Mouse (Mus musculus) ovary, postnatal 36 days (tissue): ENCODE results near the gene Ppp1r13l.

ENCODE experiments used
- DNase-seq: peaks from one replicate; pipeline ENCODE4 v3.0.0; 2022; ENCODE audit warnings: low spot score, mixed read lengths

Ppp1r13l gene

GRCm38 (mm10) chr7:19359299-19359891, at the start of gene Ppp1r13l, which contains the start of gene Cd3eap:
Ppp1r13l (plus strand) TSS chr7:19359749.
Cd3eap (minus strand) TSS chr7:19359483.
- DNase-seq = peak; percentile 85

GRCm38 (mm10) chr7:19309884-19310641, 49.5 kb upstream of the Ppp1r13l start, which contains the start of gene Fosb:
Fosb (minus strand) TSS chr7:19310051.
- peak; percentile 92 for DNase-seq

GRCm38 (mm10) chr7:19311991-19312390, 47.6 kb upstream of the Ppp1r13l start:
- DNase-seq = no peak

- DNase-seq = no peak
Observed at GRCm38 (mm10) chr7:19314033-19314432, 45.5 kb upstream of the Ppp1r13l start.

GRCm38 (mm10) chr7:19316451-19317161, 42.9 kb upstream of the Ppp1r13l start:
- no peak for DNase-seq

- DNase-seq = no peak
Observed at GRCm38 (mm10) chr7:19318201-19318600, 41.3 kb upstream of the Ppp1r13l start.

- no peak for DNase-seq
Observed at GRCm38 (mm10) chr7:19318676-19319075, 40.9 kb upstream of the Ppp1r13l start.

- no peak for DNase-seq
Observed at GRCm38 (mm10) chr7:19319458-19319857, 40.1 kb upstream of the Ppp1r13l start.

- DNase-seq = peak; percentile 95
Observed at GRCm38 (mm10) chr7:19319906-19320305, 39.6 kb upstream of the Ppp1r13l start.

GRCm38 (mm10) chr7:19320637-19321036, 38.9 kb upstream of the Ppp1r13l start:
- no peak for DNase-seq

GRCm38 (mm10) chr7:19321464-19321863, 38.1 kb upstream of the Ppp1r13l start:
- DNase-seq = no peak

GRCm38 (mm10) chr7:19322489-19322888, 37.1 kb upstream of the Ppp1r13l start:
- DNase-seq = no peak

GRCm38 (mm10) chr7:19324221-19324620, 35.3 kb upstream of the Ppp1r13l start:
- no peak for DNase-seq

GRCm38 (mm10) chr7:19325262-19326199, 34.0 kb upstream of the Ppp1r13l start:
- no peak for DNase-seq

- DNase-seq = peak; percentile 84
Observed at GRCm38 (mm10) chr7:19326359-19326758, 33.2 kb upstream of the Ppp1r13l start.

- DNase-seq = peak; percentile 73
Observed at GRCm38 (mm10) chr7:19327128-19327527, 32.4 kb upstream of the Ppp1r13l start.

- DNase-seq = no peak
Observed at GRCm38 (mm10) chr7:19327782-19328181, 31.8 kb upstream of the Ppp1r13l start.

GRCm38 (mm10) chr7:19328425-19328824, 31.1 kb upstream of the Ppp1r13l start:
- DNase-seq = no peak

GRCm38 (mm10) chr7:19331910-19332309, 27.6 kb upstream of the Ppp1r13l start:
- no peak for DNase-seq

- DNase-seq = peak; percentile 69
Observed at GRCm38 (mm10) chr7:19332709-19333352, 26.7 kb upstream of the Ppp1r13l start.

GRCm38 (mm10) chr7:19335583-19335982, 24.0 kb upstream of the Ppp1r13l start:
- DNase-seq = no peak
